Mouse (Mus musculus): ENCODE results near the gene Arg1. TPM values are rescaled to one million over a fixed set of nuclear protein-coding genes. Genes with fewer than 3 reads are reported as not detected.
A peak's percentile ranks its signal among the peaks of the same experiment; 100 is the strongest.

Arg1 gene
- total RNA-seq, 2 experiments from 2014 or later = not detected

DNA sequence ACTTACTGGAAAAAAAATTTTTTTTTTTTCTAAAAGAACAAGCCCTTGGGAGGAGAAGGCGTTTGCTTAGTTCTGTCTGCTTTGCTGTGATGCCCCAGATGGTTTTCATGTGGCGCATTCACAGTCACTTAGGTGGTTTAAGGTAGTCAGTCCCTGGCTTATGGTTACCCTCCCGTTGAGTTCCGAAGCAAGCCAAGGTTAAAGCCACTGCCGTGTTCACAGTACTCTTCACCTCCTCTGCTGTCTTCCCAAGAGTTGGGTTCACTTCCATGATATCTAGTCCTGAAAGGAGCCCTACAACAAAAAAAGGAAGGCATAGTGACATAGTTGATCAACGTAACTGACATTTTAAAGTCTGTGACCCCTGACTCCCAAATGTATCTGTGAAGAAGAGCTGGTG lies 11.8 kb downstream of the Arg1 start:
- no peak for ATAC-seq (replicated peaks; ENCODE audit: poor library complexity)

DNA sequence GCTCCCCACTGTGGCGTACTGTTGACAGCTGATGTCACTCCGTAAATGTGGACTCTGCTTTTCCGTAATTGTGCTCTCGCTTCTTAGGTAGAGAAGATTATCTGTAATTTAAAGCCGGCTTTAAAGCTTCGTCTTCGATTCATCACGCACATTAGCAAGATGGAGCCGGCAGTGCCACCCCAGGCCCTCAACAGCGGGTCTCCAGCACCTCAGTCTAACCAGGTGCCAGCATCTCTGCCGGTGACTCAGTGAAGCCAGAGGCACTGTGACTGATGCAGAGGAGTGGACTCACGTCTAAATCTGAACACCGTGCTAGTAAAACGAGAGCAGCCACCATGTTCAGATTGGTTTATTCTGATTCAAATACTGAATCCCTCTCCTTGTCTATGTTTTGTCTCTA lies 14.7 kb downstream of the Arg1 start:
- no peak for ATAC-seq (replicated peaks; ENCODE audit: poor library complexity)

DNA sequence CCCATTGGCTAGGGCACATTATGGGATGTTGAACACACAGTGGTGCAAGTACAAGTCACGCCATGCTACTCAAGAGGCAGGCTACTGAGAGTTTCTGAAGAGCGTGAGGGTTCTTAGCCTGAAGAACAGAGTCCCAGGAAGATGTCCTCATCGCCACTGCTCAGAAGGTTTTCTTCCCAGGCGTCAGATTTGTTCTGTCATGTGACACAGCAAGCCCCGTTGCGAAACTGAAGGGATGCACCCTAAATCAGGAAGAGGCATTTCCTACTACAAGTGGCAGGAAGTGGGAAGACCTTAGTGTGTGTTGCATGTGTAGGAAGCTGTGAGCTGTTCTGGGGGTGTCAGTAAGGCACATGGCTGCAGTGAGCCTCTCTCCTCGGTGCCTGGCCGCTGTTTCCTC lies 16.1 kb downstream of the Arg1 start:
- ATAC-seq (replicated peaks; ENCODE audit: poor library complexity) = peak; percentile 98

DNA sequence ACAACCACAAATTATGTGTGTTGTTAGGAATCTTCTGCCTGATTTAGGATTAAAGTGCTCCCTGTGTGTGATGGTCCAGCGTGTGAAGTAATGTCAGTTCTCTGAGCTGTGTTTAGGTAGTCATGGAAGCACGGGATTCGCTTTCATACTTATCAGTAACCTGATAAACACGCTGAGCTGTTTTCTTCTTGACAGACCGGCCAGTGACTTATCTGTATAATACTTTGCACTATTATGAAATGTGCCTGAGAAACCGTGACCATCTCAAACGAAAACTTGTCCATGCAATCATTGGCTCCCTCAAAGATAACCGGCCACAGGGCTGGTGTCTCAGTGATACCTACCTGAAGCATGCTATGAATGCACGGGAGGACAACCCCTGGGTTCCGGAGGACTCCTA lies 21.7 kb downstream of the Arg1 start:
- no peak for ATAC-seq (replicated peaks; ENCODE audit: poor library complexity)

DNA sequence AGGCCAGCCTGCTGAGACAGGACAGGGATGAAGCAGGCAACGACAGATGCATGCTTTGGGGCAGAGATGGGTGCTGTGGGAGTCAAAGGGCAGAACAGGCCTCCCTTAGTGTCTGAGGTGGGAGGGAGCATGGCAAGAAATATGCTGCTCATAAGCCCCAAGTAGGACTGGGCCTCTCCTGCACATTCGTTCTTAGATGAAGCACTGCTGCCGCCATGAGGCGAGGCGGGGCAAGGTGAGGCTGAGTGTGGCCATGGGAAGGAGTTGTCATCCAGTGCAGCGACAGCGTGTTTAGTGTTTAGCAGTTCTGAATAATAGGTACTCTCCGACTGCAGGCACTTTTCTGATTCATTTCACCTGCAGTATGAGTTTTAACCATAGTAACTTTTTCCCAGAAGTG lies 31.4 kb downstream of the Arg1 start:
- ATAC-seq (replicated peaks; ENCODE audit: poor library complexity) = peak; percentile 37; the same call in 1 of the 2 replicates

DNA sequence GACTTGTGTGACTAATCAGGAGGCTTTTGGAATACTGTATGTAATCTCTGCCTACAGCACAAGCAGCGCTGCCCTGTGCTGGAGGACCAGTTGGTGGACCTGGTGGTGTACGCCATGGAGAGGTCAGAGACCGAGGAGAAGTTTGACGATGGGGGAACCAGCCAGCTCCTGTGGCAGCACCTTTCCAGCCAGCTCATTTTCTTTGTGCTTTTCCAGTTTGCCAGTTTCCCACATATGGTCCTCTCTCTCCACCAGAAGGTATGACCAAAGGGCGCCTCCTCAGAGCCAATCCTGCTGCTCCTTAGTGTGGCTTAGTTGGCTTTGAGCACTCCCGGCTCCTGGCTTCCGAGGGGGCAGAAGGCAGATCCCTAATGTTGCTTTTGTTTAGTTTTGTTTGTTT lies 38.9 kb downstream of the Arg1 start:
- ATAC-seq (replicated peaks; ENCODE audit: poor library complexity) = no peak

DNA sequence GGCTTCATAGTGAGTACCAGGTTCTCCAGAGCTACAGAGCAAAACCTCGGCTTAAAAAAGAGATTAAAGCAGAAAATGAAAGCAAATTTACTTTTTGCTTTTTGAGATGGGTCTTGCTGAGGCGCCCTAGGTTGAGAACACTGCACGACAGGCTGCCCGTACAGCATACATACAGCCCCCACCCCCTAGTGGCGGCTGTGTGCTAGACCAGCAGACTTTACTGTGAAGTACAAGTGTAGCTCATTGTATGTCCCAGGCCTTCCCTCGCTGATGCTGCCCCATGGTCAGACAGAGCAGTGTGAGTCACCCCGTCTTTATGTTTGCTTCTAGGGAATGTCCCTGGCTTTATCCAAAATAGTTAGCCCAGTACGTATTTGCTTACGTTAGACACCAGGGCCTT lies 41.3 kb downstream of the Arg1 start:
- peak; percentile 83 for ATAC-seq (replicated peaks; ENCODE audit: poor library complexity)

DNA sequence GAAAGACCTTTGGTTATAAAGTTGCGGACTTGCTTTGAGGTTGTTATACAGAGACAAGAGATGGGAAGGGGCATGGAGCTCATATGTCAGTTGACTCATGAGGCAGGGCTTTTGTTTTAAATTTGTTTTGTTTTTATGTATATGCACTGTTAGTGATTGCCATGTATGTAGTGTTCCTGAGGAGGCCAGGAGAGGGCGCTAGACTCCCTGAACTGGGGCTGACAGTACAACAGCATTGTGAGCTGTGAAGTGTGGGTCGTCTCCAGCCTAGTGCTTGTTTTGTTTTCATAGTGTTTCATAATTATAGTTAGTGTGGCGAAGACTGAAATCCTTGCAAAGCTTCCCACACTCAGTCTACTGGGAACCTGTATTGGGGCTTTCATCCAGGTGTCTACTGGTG lies 53.7 kb downstream of the Arg1 start:
- ATAC-seq (replicated peaks; ENCODE audit: poor library complexity) = no peak

DNA sequence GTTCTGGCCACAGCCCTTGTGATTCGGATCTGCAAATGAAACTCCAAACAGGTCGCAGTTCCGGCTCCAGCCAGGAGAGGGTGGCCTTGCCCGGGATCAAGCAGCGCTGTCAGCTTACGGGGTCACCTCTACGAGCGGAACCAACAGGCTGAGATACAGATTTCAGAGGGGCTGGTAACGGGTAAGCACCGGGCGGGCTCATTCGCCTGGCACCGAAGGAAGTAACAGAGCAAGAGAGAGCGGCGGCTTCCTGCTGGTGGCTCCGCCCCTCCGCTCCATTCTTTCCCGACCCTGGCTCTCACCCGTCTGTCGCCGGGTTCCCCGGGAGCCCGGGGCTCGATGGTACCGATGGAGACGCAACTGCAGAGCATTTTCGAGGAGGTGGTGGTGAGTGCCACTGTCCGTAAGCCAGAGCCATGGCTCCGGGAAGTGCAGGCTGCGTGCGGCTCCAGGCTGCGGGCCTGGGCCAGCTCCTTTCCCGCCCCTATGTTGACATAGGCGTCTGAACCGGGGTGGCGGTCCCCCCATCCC lies 57.5 kb downstream of the Arg1 start, which contains the start of gene Med23:
Gene Med23 (plus strand): TSS at position 227 of the 531 bp plus-strand sequence.
- peak; percentile 99 for ATAC-seq (replicated peaks; ENCODE audit: poor library complexity)

Other genes starting within 250 kb of the Arg1 start
- gene Enpp1, start 215.3 kb downstream of the Arg1 start, total RNA-seq (2015) = 3.7 and 5.9 TPM in 2 replicates
- 1.6 and 3.5 TPM in 2 replicates for gene Enpp1, start 215.3 kb downstream of the Arg1 start, total RNA-seq (2017)
- gene Enpp3, start 84.7 kb downstream of the Arg1 start, total RNA-seq (2015) = 0.22 and 0.54 TPM in 2 replicates
- 0.10 and 0.12 TPM in 2 replicates for gene Enpp3, start 84.7 kb downstream of the Arg1 start, total RNA-seq (2017)
- gene Med23, start 57.5 kb downstream of the Arg1 start, total RNA-seq (2015) = 20.5 and 25.2 TPM in 2 replicates
- gene Med23, start 57.5 kb downstream of the Arg1 start, total RNA-seq (2017) = 22.8 and 32.5 TPM in 2 replicates